Mouse (Mus musculus) myocyte (in vitro differentiated cells): ENCODE results near the gene Eefsec. TPM values are rescaled to one million over a fixed set of nuclear protein-coding genes. Genes with fewer than 3 reads are reported as not detected.

Source experiments
- H3K27me3 ChIP-seq: one replicate; pipeline ENCODE4 v1.6.1; 2011; ENCODE audit not compliant: control insufficient read depth, insufficient read depth, insufficient read length
- H3K36me3 ChIP-seq: one replicate; pipeline ENCODE4 v1.6.1; 2011; ENCODE audit not compliant: control insufficient read depth, insufficient read depth
- H3K4me2 ChIP-seq: one replicate; pipeline ENCODE4 v1.6.1; 2011; ENCODE audit warnings: low read depth, control low read depth
- H3K4me3 ChIP-seq: one replicate; pipeline ENCODE4 v1.5.1; 2011; ENCODE audit warnings: mild to moderate bottlenecking, control low read depth, moderate library complexity
- H3K79me2 ChIP-seq: one replicate; pipeline ENCODE4 v1.6.1; 2011; ENCODE audit not compliant: control insufficient read depth, insufficient read depth
- H3ac ChIP-seq: one replicate; pipeline ENCODE4 v1.6.1; 2011; ENCODE audit not compliant: control insufficient read depth, insufficient read length
- CEBPB ChIP-seq: IDR thresholded peaks from 2 replicates; pipeline ENCODE4 v1.6.1; 2011; ENCODE audit warnings: mild to moderate bottlenecking, moderate library complexity; ENCODE audit not compliant: poor library complexity, insufficient read depth, severe bottlenecking
- E2F4 ChIP-seq: IDR thresholded peaks from one replicate; pipeline ENCODE4 v1.6.1; 2011; ENCODE audit warnings: mild to moderate bottlenecking, control low read depth, moderate library complexity; ENCODE audit not compliant: insufficient read depth
- MAX ChIP-seq: IDR thresholded peaks from one replicate; pipeline ENCODE4 v1.6.1; 2011; ENCODE audit warnings: low read depth, mild to moderate bottlenecking, control low read depth
- MYOD1 ChIP-seq, 3 experiments: IDR thresholded peaks; one replicate each; pipeline ENCODE4 v1.6.1; 2011; ENCODE audit warnings: control low read depth in 2 of 3, low read depth in 2 of 3, mild to moderate bottlenecking in 2 of 3, moderate library complexity in 1 of 3; ENCODE audit not compliant: insufficient read length in 2 of 3, control insufficient read depth in 1 of 3
- MYOG ChIP-seq, 3 experiments: IDR thresholded peaks; one replicate each; pipeline ENCODE4 v1.6.1; 2011; ENCODE audit warnings: control low read depth in 2 of 3, low read depth in 2 of 3, mild to moderate bottlenecking in 2 of 3; ENCODE audit not compliant: insufficient read length in 2 of 3, control insufficient read depth in 1 of 3, insufficient read depth in 1 of 3
- POLR2A ChIP-seq: IDR thresholded peaks from one replicate; pipeline ENCODE4 v1.6.1; 2011; ENCODE audit warnings: low read depth, mild to moderate bottlenecking, control low read depth, moderate library complexity; ENCODE audit not compliant: insufficient read length
- POLR2AphosphoS2 ChIP-seq: IDR thresholded peaks from one replicate; pipeline ENCODE4 v1.6.1; 2011; ENCODE audit warnings: low read depth, control low read depth; ENCODE audit not compliant: insufficient read length
- REST ChIP-seq: IDR thresholded peaks from one replicate; pipeline ENCODE4 v1.6.1; 2011; ENCODE audit warnings: mild to moderate bottlenecking, control low read depth, moderate library complexity; ENCODE audit not compliant: insufficient read depth, insufficient read length
- SRF ChIP-seq: IDR thresholded peaks from one replicate; pipeline ENCODE4 v1.6.1; 2011; ENCODE audit warnings: low read depth; ENCODE audit not compliant: control insufficient read depth, insufficient read length
- TCF12 ChIP-seq: IDR thresholded peaks from one replicate; pipeline ENCODE4 v1.6.1; 2011; ENCODE audit warnings: mild to moderate bottlenecking, control low read depth; ENCODE audit not compliant: poor library complexity, insufficient read depth, severe bottlenecking
- TCF3 ChIP-seq: IDR thresholded peaks from one replicate; pipeline ENCODE4 v1.6.1; 2011; ENCODE audit warnings: low read depth, control low read depth; ENCODE audit not compliant: insufficient read length
- USF1 ChIP-seq: IDR thresholded peaks from one replicate; pipeline ENCODE4 v1.6.1; 2011; ENCODE audit warnings: low read depth, mild to moderate bottlenecking, control low read depth, moderate library complexity
- polyA plus RNA-seq: library from polyadenylated mRNA; unstranded; fragments of >200 nt; fragmentation: generic; extraction: Trizol; gene quantifications from one replicate; pipeline ENCODE4 v1.2.1, GENCODE M21; 2012; ENCODE audit warnings: missing spikeins

The Eefsec gene
- polyA plus RNA-seq, 1 experiment: 14.5 TPM

- Histone ChIP-seq H3K4me2 (no peak overlapping the region), H3K27me3 (peaks cover 59% of the 10 kb centered on the region), H3ac (no peak overlapping the region), H3K79me2 (no peaks in the 10 kb centered on the region), H3K36me3 (no peaks in the 10 kb centered on the region), H3K4me3 (no peak overlapping the region)
- TF ChIP-seq MAX (no peak), REST (no peak), MYOG (IDR thresholded peaks at IDR 0.05; ENCODE audit: control insufficient read depth in 1 of 3, insufficient read depth in 1 of 3, insufficient read length in 2 of 3, low read depth in 2 of 3) (no peak)
Measured at GRCm38 (mm10) chr6:88235983-88236382, 210.4 kb downstream of the Eefsec start.

DNA sequence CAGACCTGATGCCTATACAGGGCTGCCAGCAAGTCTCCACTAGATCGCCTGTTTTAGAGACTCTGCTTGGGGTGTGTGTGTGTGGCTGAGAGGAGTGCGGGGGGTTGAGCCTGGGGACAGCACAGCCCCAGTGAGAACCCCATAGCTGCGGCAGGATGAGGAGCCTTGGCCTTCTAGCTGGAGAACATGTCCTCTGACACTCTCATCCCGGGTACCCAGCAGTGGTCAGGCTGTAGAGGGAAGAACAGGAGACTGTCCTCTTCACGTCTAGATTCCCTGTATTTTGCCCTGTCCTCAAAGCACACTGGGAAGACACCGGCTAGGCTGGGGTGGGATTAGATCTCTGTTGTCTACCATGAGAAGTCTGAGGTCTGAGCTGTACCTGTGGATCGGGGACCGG, 210.9 kb downstream of the Eefsec start:
- Histone ChIP-seq H3K4me3 (no peak overlapping the region), H3K36me3 (no peaks in the 10 kb centered on the region), H3K27me3 (peaks cover 60% of the 10 kb centered on the region), H3ac (no peak overlapping the region), H3K4me2 (no peak overlapping the region), H3K79me2 (no peaks in the 10 kb centered on the region)
- TF ChIP-seq TCF3: no peak
- no peak for TF ChIP-seq MAX
- TF ChIP-seq REST: no peak
- TF ChIP-seq SRF: no peak
- TF ChIP-seq CEBPB: no peak
- TF ChIP-seq POLR2A: no peak
- no peak for TF ChIP-seq MYOD1 (IDR thresholded peaks at IDR 0.05; ENCODE audit: control insufficient read depth in 1 of 3, insufficient read length in 2 of 3, low read depth in 2 of 3)
- no peak for TF ChIP-seq USF1
- no peak for TF ChIP-seq E2F4
- no peak for TF ChIP-seq POLR2AphosphoS2
- TF ChIP-seq MYOG (IDR thresholded peaks at IDR 0.05; ENCODE audit: control insufficient read depth in 1 of 3, insufficient read depth in 1 of 3, insufficient read length in 2 of 3, low read depth in 2 of 3): no peak
- no peak for TF ChIP-seq TCF12

GRCm38 (mm10) chr6:88233996-88234395, 212.3 kb downstream of the Eefsec start:
- H3K79me2 ChIP-seq: no peaks in the 10 kb centered on the region
- H3K4me2 ChIP-seq: no peak overlapping the region
- H3K36me3 ChIP-seq: no peaks in the 10 kb centered on the region
- TF ChIP-seq POLR2A (no peak), USF1 (no peak), TCF3 (no peak), MAX (no peak), SRF (no peak), REST (no peak), CEBPB (no peak), MYOD1 (IDR thresholded peaks at IDR 0.05; ENCODE audit: control insufficient read depth in 1 of 3, insufficient read length in 2 of 3, low read depth in 2 of 3) (no peak), TCF12 (no peak), MYOG (IDR thresholded peaks at IDR 0.05; ENCODE audit: control insufficient read depth in 1 of 3, insufficient read depth in 1 of 3, insufficient read length in 2 of 3, low read depth in 2 of 3) (no peak), POLR2AphosphoS2 (no peak), E2F4 (no peak)
- peaks cover 59% of the 10 kb centered on the region for H3K27me3 ChIP-seq
- H3ac ChIP-seq: no peak overlapping the region
- H3K4me3 ChIP-seq: no peak overlapping the region

DNA sequence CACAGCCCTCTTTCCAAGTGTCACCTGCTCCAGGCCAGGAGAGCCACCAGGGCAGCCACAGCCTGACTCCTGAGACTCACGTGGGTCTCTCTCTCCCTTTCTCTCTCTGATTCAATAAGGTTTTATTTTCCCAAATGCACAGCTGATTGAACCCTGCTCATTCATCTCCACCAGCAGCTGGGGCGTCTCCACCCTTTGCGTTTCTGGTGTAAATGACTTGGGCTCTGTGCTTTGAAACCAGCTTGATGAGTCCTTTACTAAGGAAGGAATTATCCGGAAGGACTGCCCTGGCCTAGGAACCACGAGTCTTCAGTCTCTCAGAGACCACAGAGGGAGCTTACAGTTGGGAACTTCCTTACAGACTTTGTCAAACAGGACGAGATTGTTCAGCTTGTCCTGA, 214.1 kb downstream of the Eefsec start:
- Histone ChIP-seq H3K36me3 (no peaks in the 10 kb centered on the region), H3K79me2 (no peaks in the 10 kb centered on the region), H3K4me3 (no peak overlapping the region), H3ac (no peak overlapping the region), H3K4me2 (no peak overlapping the region), H3K27me3 (peaks cover 62% of the 10 kb centered on the region)
- TF ChIP-seq MYOG (IDR thresholded peaks at IDR 0.05; ENCODE audit: control insufficient read depth in 1 of 3, insufficient read depth in 1 of 3, insufficient read length in 2 of 3, low read depth in 2 of 3) (no peak), MAX (no peak), MYOD1 (IDR thresholded peaks at IDR 0.05; ENCODE audit: control insufficient read depth in 1 of 3, insufficient read length in 2 of 3, low read depth in 2 of 3) (no peak), POLR2A (no peak), CEBPB (no peak), TCF3 (no peak), REST (no peak), SRF (no peak), POLR2AphosphoS2 (no peak), TCF12 (no peak), USF1 (no peak), E2F4 (no peak)

DNA sequence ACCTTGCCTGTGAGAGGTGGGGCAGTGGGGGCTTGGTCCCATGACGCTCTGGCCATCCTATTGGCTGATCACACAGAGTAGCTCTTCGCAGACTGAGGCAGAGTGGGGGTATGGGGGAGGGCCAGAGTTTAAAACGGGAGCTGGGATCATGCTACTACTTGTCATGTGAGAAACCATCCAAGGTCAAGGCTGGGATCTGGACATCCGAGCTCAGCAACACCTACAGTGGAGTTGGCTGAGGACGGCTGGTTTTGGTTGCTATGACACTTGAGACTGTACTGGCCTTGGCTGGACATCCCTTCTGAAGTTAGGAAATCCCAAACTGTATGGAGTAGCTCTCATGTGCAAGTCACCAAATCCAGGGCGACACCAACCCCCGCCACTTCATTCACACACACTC, 214.5 kb downstream of the Eefsec start:
- no peak overlapping the region for H3K4me3 ChIP-seq
- no peaks in the 10 kb centered on the region for H3K36me3 ChIP-seq
- H3K4me2 ChIP-seq: no peak overlapping the region
- no peaks in the 10 kb centered on the region for H3K79me2 ChIP-seq
- peaks cover 59% of the 10 kb centered on the region for H3K27me3 ChIP-seq
- TF ChIP-seq POLR2A: no peak
- TF ChIP-seq MYOG (IDR thresholded peaks at IDR 0.05; ENCODE audit: control insufficient read depth in 1 of 3, insufficient read depth in 1 of 3, insufficient read length in 2 of 3, low read depth in 2 of 3): no peak
- no peak for TF ChIP-seq MYOD1 (IDR thresholded peaks at IDR 0.05; ENCODE audit: control insufficient read depth in 1 of 3, insufficient read length in 2 of 3, low read depth in 2 of 3)
- TF ChIP-seq SRF: no peak
- TF ChIP-seq REST: no peak
- TF ChIP-seq POLR2AphosphoS2: no peak
- TF ChIP-seq TCF12: no peak
- TF ChIP-seq CEBPB: no peak
- no peak for TF ChIP-seq USF1
- TF ChIP-seq E2F4: no peak
- no peak for TF ChIP-seq MAX
- TF ChIP-seq TCF3: no peak
- no peak overlapping the region for H3ac ChIP-seq
